Mouse (Mus musculus) frontal cortex, postnatal 14 days (tissue): ENCODE results near the gene Rtn4ip1.

Experiments used
- DNase-seq, 2 experiments: peaks; one replicate each; pipeline ENCODE4 v3.0.0; 2022; ENCODE audit warnings: low spot score in 2 of 2

The Rtn4ip1 gene

GRCm38 (mm10) chr10:44002004-44002940 lies 100.7 kb downstream of the Rtn4ip1 start:
- DNase-seq = no peak

GRCm38 (mm10) chr10:44002995-44003524 lies 101.5 kb downstream of the Rtn4ip1 start:
- no peak for DNase-seq

GRCm38 (mm10) chr10:44003551-44004151 lies 102.0 kb downstream of the Rtn4ip1 start:
- DNase-seq = no peak

- no peak for DNase-seq
Measured at GRCm38 (mm10) chr10:44004221-44004751, 102.7 kb downstream of the Rtn4ip1 start.

- DNase-seq = no peak
Measured at GRCm38 (mm10) chr10:44005677-44006641, 104.4 kb downstream of the Rtn4ip1 start.
